Mouse (Mus musculus) stomach, embryonic 16.5 days (tissue): Measurements from ENCODE around the gene Stip1. TPM values are rescaled to one million over a fixed set of nuclear protein-coding genes. Genes with fewer than 3 reads are reported as not detected.
A peak's percentile ranks its signal among the peaks of the same experiment; 100 is the strongest.

Experiments used
- ATAC-seq: fragments of 200-750 bp; cut with Nextera tagmentation; 2 replicates; pipeline ENCODE4 v1.8.0; 2017; ENCODE audit warnings: moderate number of reproducible peaks, moderate TSS enrichment; ENCODE audit not compliant: insufficient read depth, low FRiP score
- H3K27ac ChIP-seq: fragments of 300-500 bp; sonication (generic); 2 replicates; pipeline ENCODE4 v1.5.1; 2014; ENCODE audit warnings: low read length
- H3K27me3 ChIP-seq: fragments of 300-500 bp; sonication (generic); 2 replicates; pipeline ENCODE4 v1.6.1; 2014; ENCODE audit warnings: low read length, control low read depth, mixed read lengths; ENCODE audit not compliant: control insufficient read depth, insufficient read depth
- H3K36me3 ChIP-seq: fragments of 300-500 bp; sonication (generic); 2 replicates; pipeline ENCODE4 v1.6.1; 2014; ENCODE audit warnings: low read length; ENCODE audit not compliant: control insufficient read depth, insufficient read depth
- H3K4me1 ChIP-seq: fragments of 300-500 bp; sonication (generic); 2 replicates; pipeline ENCODE4 v1.6.1; 2014; ENCODE audit warnings: low read length, control low read depth, mixed read lengths; ENCODE audit not compliant: control insufficient read depth, insufficient read depth
- H3K4me2 ChIP-seq: fragments of 300-500 bp; sonication (generic); 2 replicates; pipeline ENCODE4 v1.6.1; 2014; ENCODE audit warnings: low read depth, low read length, mixed read lengths
- H3K4me3 ChIP-seq: fragments of 300-500 bp; sonication (generic); replicated peaks from 2 replicates; pipeline ENCODE4 v1.5.1; 2014; ENCODE audit warnings: mild to moderate bottlenecking, low read length
- H3K9ac ChIP-seq: fragments of 300-500 bp; sonication (generic); 2 replicates; pipeline ENCODE4 v1.6.1; 2014; ENCODE audit warnings: low read length
- H3K9me3 ChIP-seq: fragments of 300-500 bp; sonication (generic); replicated peaks from 2 replicates; pipeline ENCODE4 v1.6.1; 2016; ENCODE audit warnings: low read length, control low read depth; ENCODE audit not compliant: control insufficient read depth
- WGBS: fragments of 180-500 bp; shearing (Covaris S2); extraction: QIAGEN DNeasy Blood & Tissue Kit; methylation state at CpG from one replicate; pipeline ENCODE4 v1.1.7; 2014; 5-methylcytosine and 5-hydroxymethylcytosine counted together
- polyA plus RNA-seq: library from polyadenylated mRNA; unstranded; fragments of >200 nt; fragmentation: Nextera tagmentation; extraction: Ambion mirVana; gene quantifications from 2 replicates; pipeline ENCODE4 v1.2.1, GENCODE M21; 2015

Gene Stip1
- polyA plus RNA-seq: 198 and 202 TPM in 2 replicates

DNA sequence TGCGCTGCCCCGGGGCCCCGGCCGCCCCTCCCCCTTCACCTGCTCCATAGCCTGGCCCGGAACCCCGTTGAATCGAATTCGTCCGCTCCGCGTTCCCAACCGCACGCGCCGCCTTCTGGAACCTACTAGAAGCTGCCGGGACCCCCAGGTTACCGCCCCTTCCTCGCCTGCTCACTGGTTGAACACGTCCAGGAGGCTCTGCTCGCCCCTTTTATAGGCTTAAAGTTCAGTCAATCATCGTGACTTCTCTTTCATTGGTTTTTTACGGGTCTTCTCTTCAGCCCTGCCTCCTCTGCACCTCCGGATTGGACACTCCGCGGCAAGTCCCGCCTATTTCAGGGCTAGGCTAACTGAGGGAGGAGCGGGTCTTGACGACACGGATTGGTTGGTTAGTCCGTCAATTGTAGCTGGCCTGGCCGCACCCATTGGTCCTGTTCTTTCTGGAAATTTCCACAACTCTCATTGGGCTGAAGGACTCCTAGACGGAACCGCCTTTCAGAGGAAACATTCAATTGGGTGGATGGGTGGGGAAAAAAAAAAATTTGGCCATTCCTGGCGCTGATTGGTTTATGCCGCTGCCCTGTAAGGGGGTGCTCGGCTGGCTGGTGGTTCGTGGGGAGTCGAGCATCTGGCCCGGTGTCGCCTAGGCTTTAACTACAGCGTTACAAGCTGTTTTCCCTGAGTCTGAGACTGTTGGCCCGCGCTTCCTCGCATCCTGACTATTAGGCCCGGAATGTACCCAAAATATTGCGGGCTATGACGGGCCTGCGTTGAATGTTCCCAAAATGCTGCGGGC lies at the start of gene Stip1:
Gene Stip1 (minus strand): TSS at position 127 of the 796 bp plus-strand sequence.
- Histone ChIP-seq H3K9ac (peak within 1 kb of the TSS; percentile 96), H3K4me3 (peak within 1 kb of the TSS; percentile 94), H3K4me1 (peaks cover 18% of the 10 kb centered on the region), H3K4me2 (peak within 1 kb of the TSS; percentile 95), H3K36me3 (no peaks in the 10 kb centered on the region), H3K9me3 (no peaks in the 10 kb centered on the region), H3K27ac (peak within 1 kb of the TSS; percentile 94), H3K27me3 (no peaks in the 10 kb centered on the region)
- under 1% methylated on average over 48 of the region's 49 CpGs for WGBS
- peak; percentile 99 for ATAC-seq

DNA sequence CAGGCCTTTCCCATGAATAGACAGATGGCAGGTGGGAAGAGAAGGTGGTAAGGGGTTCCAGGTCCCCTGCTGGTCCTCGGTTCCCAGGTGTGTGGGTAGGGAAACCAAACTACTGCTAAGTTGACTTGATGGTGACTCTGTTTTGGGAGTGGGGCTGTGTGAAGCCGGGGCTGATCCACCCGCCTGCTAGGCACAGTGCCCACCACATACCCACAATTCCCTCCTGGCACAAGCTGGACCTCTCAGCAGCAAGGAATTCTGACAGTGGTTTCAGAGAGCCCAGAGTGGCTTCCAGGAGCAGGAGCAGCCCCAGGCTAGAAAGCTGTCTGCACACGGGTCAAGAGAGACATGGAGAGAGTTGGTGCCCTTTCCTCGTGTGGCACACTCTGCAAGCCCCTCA lies 49.3 kb upstream of the Stip1 start:
- no peaks in the 10 kb centered on the region for H3K36me3 ChIP-seq
- H3K27ac ChIP-seq: no peak overlapping the region
- H3K9me3 ChIP-seq: no peaks in the 10 kb centered on the region
- WGBS: 77% methylated on average over 5 of the region's 5 CpGs
- ATAC-seq: no peak
- no peak overlapping the region for H3K4me2 ChIP-seq
- no peak overlapping the region for H3K4me3 ChIP-seq
- peaks cover 10% of the 10 kb centered on the region; the same call in 1 of the 2 replicates for H3K4me1 ChIP-seq
- no peak overlapping the region for H3K9ac ChIP-seq
- no peaks in the 10 kb centered on the region; the same call in 1 of the 2 replicates for H3K27me3 ChIP-seq

DNA sequence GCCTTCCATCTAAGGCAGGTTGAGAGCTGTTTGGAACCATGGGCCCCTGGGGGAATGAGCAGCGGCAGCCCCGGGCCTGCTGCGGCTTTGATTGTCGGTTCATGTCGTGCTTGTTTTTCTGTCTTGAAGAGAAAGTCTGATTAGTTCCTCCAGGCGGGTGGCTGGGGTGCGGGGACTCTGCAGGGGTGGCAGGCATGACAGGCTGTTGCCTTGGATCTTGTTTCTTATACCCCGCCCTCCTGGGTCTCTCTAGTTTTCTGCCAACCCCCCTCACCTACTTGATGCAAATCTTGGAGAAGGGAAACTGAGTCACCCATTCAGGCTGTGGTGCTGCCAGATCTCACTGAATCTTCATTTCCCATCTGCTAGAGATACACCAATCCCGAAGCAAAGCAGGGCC lies 48.8 kb upstream of the Stip1 start:
- no peak overlapping the region for H3K4me3 ChIP-seq
- no peak for ATAC-seq
- H3K9ac ChIP-seq: no peak overlapping the region
- peaks cover 12% of the 10 kb centered on the region; the same call in 1 of the 2 replicates for H3K4me1 ChIP-seq
- WGBS: 35% methylated on average over 9 of the region's 9 CpGs
- H3K36me3 ChIP-seq: no peaks in the 10 kb centered on the region
- H3K9me3 ChIP-seq: no peaks in the 10 kb centered on the region
- H3K27ac ChIP-seq: no peak overlapping the region
- no peaks in the 10 kb centered on the region; the same call in 1 of the 2 replicates for H3K27me3 ChIP-seq
- H3K4me2 ChIP-seq: no peak overlapping the region

DNA sequence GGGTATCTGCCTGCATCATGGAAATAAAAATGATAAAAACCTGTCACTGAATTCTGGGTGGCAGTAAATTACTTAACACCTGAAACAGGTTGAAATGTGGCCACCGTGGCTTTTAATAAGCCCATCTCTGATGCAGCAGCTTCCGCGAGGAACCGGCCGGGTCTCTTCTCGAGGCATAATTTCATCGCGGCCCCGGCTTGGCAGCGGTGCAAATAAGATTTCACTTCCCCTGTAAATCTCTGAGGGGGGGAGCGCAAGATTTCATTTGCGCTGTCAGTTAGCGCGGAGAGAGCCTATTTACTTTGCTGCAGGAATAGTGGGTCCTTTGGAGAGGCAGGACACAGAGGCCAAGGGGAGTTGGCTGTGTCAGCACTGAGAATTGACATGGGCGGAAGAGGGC lies 45.0 kb upstream of the Stip1 start:
- no peak overlapping the region for H3K4me3 ChIP-seq
- H3K4me2 ChIP-seq: no peak overlapping the region
- H3K27me3 ChIP-seq: no peaks in the 10 kb centered on the region; the same call in 1 of the 2 replicates
- no peak overlapping the region for H3K27ac ChIP-seq
- no peaks in the 10 kb centered on the region for H3K36me3 ChIP-seq
- H3K9me3 ChIP-seq: no peaks in the 10 kb centered on the region
- ATAC-seq: no peak
- peaks cover 11% of the 10 kb centered on the region; the same call in 1 of the 2 replicates for H3K4me1 ChIP-seq
- 62% methylated on average over 15 of the region's 15 CpGs for WGBS
- no peak overlapping the region for H3K9ac ChIP-seq

DNA sequence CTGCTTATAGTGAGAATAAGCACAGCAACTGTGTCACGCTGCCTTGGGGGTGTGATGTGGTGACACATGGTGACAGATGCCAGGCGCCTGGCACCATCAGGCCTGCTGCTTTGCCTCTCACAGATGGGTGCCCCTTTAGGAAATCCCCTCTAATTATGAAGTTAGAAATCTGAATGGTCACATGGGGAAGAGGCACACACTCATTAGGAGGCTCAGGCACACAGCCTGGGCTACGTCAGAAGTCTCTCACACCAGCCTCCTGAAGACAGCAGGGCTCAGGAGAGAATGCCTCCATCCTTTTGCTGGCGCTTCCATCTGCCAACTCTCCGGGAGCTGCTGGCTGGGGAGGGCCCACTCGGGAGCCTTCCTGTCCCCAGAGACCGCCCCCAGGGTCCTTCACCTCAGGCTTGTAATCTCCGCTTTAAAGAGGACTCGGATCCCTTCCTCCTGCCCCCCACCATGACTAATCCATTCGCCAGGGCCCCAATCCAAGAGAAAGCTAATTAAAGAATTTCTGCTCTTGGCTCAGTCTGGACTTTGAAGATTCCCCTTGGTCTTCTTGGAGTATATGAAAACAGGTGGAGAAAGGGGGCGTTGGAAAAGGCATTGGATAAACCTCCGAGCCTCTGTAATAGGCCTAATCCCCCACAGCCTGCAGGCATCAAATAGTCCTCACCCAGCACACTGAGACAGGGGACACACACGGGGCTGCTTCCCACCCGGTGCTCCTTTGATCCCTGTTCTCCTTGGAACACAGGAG lies 43.4 kb upstream of the Stip1 start:
- Histone ChIP-seq H3K4me2 (no peak overlapping the region), H3K4me1 (peaks cover 11% of the 10 kb centered on the region; the same call in 1 of the 2 replicates), H3K4me3 (no peak overlapping the region), H3K36me3 (no peaks in the 10 kb centered on the region), H3K27ac (no peak overlapping the region), H3K9ac (no peak overlapping the region; the same call in 1 of the 2 replicates), H3K9me3 (no peaks in the 10 kb centered on the region), H3K27me3 (no peaks in the 10 kb centered on the region; the same call in 1 of the 2 replicates)
- ATAC-seq: no peak
- WGBS: 51% methylated on average over 14 of the region's 14 CpGs

DNA sequence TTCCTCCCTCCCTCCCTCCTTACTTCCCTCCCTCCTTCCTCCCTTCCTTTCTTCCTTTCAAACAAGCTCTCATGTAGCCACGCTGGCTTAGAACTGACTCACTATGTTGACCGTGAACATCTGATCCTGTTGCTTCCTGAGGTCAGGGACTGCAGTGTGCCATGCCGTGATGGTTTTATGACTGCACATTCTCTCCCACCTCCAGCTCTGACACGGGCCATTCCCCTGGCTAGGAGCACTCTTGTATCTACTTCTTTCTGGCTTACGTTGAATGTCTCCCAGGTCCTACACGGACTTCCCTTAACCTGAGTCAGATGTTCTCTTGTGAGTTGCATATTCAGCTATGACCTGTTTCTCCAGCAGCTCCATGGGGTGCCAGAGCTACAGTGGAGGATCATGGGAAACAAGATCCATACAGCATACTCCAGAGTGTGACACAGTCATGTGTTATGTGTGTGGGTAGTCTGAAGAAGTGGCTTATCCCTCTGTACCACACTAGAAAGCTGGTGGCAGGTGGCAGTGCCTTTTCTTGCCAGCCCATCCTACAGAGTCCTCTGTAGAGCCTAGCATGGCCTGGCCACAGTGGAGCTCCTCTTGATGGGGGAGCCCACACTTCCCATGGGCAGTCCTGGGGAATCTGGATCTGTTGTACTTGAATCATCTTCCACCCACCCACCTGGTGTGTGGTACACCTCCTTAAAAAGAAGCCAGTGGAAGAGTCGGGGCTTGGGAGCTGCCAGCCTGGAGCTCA lies 41.9 kb upstream of the Stip1 start:
- H3K36me3 ChIP-seq: no peaks in the 10 kb centered on the region
- no peak overlapping the region for H3K4me3 ChIP-seq
- H3K4me1 ChIP-seq: peaks cover 11% of the 10 kb centered on the region; the same call in 1 of the 2 replicates
- H3K9me3 ChIP-seq: no peaks in the 10 kb centered on the region
- no peak overlapping the region for H3K27ac ChIP-seq
- no peak for ATAC-seq
- H3K27me3 ChIP-seq: no peaks in the 10 kb centered on the region
- H3K4me2 ChIP-seq: no peak overlapping the region
- 70% methylated on average over 7 of the region's 7 CpGs for WGBS
- H3K9ac ChIP-seq: no peak overlapping the region

DNA sequence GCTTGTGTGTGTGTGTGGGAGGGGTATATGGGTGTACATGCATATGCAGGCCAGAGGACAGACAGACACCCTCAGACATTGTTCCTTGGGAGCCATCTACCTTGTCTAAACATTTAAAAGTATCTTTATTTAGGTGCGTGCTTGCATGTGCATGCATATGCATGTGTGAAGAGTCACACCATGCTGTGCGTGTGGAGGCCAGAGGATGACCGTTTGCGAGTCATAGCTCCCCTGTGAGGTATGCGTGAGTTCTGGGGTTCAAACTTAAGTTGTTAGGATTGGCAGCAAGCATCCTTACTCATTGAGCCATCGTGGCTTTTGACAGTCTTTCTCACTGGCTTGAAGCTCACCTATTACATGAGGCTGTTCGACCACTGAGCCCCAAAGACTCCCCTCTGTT lies 38.5 kb upstream of the Stip1 start:
- 84% methylated on average over 7 of the region's 7 CpGs for WGBS
- no peak overlapping the region for H3K9ac ChIP-seq
- peaks cover 2% of the 10 kb centered on the region; the same call in 1 of the 2 replicates for H3K4me1 ChIP-seq
- no peak overlapping the region for H3K4me2 ChIP-seq
- no peaks in the 10 kb centered on the region for H3K9me3 ChIP-seq
- H3K36me3 ChIP-seq: no peaks in the 10 kb centered on the region
- ATAC-seq: no peak
- no peak overlapping the region for H3K4me3 ChIP-seq
- H3K27me3 ChIP-seq: no peaks in the 10 kb centered on the region
- H3K27ac ChIP-seq: no peak overlapping the region

DNA sequence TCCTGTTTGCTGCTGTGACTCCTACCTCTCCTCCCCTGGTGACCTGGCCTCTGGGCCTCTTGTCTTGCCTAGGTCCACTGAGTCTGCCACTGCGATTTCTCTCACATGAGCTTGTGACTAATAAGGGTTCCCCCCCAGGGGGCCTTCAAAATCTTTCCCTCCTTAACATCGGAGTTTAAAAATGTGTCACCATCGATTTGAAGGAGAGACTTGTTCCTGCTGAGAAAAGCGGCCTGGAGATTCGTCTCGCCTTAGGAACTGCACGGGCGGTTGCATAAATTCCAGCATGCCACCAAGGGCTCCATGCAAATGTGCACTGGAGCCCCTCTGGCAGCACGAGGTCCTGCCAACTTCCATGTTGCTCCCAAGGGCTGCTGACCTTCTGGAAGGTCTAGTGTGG lies 37.9 kb upstream of the Stip1 start:
- Histone ChIP-seq H3K4me2 (no peak overlapping the region), H3K9ac (no peak overlapping the region), H3K27ac (no peak overlapping the region), H3K4me1 (peaks cover 2% of the 10 kb centered on the region; the same call in 1 of the 2 replicates), H3K4me3 (no peak overlapping the region), H3K27me3 (no peaks in the 10 kb centered on the region), H3K9me3 (no peaks in the 10 kb centered on the region), H3K36me3 (no peaks in the 10 kb centered on the region)
- ATAC-seq: no peak
- WGBS: 67% methylated on average over 9 of the region's 9 CpGs
